Mouse (Mus musculus) ES-E14 (cell line): ENCODE data around the gene St3gal5.

Source experiments
- CHD2 ChIP-seq: IDR thresholded peaks from 2 replicates; pipeline ENCODE4 v1.6.1; 2014; ENCODE audit warnings: mild to moderate bottlenecking, low read depth, low read length, inconsistent platforms
- MAFK ChIP-seq: IDR thresholded peaks from 2 replicates; pipeline ENCODE4 v1.6.1; 2014; ENCODE audit warnings: mild to moderate bottlenecking, low read depth, low read length, inconsistent platforms; ENCODE audit not compliant: insufficient read depth
- ZC3H11A ChIP-seq: IDR thresholded peaks from 2 replicates; pipeline ENCODE4 v1.6.1; 2012; ENCODE audit warnings: low read depth, mild to moderate bottlenecking, inconsistent platforms, low read length, borderline replicate concordance

DNA sequence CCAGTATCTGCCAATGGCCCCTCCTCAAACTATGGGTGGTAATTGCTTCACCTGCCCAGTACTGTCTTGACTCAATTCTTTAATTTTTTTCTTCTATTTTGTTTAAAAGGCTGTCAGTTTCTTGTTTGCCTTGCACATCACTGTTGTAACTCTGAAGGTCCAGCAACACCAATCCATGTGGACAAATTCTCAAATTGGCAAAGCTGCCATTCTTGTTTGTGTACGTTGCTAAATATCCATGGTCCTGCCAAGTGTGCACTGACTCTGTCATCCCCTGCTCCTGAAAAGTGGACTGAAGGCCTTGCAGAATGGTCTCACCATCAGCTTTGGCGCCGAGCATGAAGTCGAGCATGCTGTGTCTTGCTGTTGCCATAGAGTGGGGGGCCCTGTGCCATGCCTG is 23.6 kb upstream of the St3gal5 start:
- TF ChIP-seq CHD2 (no peak), ZC3H11A (no peak), MAFK (no peak)
